Mouse (Mus musculus) heart, adult 18-20 months (tissue): ENCODE measurements around the gene Galntl6. TPM values are rescaled to one million over a fixed set of nuclear protein-coding genes. Genes with fewer than 3 reads are reported as not detected.

Source experiments
- DNase-seq, 2 experiments: peaks; one replicate each; pipeline ENCODE4 v3.0.0; 2021 to 2022; ENCODE audit warnings: mixed read lengths in 1 of 2
- total RNA-seq, 2 experiments: library from RNA; stranded (reverse); gene quantifications; 2 replicates each; pipeline ENCODE4 v1.2.3; 2021

Gene Galntl6
- total RNA-seq, 2 experiments from 2014 or later, result not detected

GRCm38 (mm10) chr8:57962286-57963110 lies 949.9 kb downstream of the Galntl6 start:
- DNase-seq, result no peak

- no peak for DNase-seq
Measured at GRCm38 (mm10) chr8:57959136-57959535, 953.3 kb downstream of the Galntl6 start.

DNA sequence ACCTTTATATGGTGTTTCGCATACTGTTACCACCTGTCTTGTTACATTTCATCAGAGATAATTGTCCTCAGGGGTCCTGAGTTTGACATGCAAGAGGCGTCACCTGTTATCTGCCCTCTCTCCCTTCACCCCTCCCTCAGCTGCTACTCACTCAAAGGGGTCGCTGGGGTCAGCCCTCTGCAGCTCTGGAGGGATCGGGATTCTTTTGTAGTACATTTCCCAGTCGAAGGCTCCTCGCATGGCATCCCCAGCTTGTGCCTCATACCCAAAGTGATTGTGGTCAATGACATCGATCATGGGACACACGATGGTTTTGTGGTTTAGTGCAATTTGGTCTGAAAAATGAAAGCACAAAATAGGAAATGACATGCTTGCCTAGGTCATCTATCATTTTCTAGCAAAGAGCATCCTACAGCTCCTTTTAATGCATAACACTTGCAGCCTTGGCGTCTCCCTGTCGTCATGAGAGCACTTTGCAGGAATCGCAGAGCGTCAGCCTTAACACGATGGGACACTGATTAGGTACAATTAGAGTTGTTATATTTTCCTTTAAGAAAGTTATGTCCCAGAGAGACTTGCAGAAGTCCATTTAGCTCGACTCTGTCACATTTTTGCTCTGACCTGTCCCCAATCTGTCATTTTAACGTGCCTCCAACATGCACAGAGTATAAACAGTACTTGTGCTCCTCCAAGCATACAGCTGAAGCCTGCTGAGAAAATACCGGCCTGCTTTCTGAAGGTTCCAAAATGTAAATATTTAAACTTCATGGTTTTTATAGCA lies 954.1 kb downstream of the Galntl6 start:
- DNase-seq, result no peak

DNA sequence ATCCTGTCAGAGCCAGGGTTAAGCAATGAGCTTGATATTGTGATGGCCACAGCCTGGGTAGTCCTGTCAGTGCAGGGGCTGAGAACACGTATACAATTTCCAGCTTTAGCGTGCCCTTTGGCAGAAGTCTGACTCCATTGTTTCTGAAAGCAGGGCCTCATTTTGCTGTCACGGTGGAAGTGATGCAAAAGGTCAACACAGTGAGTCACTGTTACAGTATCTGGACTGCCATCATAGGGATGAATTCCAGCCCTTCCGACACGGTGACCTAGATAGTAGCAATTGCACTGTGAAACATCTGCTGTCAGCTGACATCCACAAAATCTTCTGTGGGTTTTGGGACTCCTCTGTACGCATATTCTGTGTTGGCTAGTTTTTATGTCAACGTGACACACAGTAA lies 956.9 kb downstream of the Galntl6 start:
- DNase-seq, result no peak

- DNase-seq, result no peak
Measured at GRCm38 (mm10) chr8:57941113-57941512, 971.3 kb downstream of the Galntl6 start.

GRCm38 (mm10) chr8:57939856-57940420 lies 972.5 kb downstream of the Galntl6 start:
- no peak for DNase-seq

DNA sequence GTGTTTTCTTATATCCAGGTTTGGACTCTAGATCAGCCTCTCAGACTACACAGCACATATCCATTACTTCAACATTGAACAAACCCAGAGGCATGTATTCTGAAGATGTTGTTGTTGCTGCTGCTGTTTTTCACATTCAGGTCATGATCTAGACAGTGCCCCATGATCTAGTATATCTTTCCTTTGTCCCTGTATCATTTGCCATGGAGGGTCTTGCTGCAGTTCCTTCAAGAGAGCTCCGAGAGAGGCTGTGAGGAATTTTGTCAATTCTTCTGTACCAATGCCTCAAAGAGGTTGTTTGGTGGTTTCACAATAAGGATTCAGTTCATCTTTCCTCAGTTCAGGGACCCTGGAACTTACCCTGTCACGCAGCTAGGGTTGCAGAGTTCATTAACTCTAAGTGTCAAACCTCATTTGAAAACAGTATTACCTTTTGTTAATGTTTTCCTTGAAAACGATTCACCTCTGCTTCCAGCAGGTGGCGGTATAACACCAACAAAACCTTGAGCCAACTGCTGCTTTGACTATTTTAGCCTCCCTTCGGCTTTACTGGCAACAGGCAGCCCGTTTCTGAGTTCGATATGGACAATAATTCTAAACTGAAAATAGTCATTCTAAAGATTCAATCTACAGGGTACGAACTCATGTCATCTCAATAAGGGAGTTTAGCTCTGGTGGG lies 973.1 kb downstream of the Galntl6 start:
- DNase-seq, result peak; percentile 23 to 57

GRCm38 (mm10) chr8:57927074-57927473 lies 985.4 kb downstream of the Galntl6 start:
- DNase-seq, result no peak

DNA sequence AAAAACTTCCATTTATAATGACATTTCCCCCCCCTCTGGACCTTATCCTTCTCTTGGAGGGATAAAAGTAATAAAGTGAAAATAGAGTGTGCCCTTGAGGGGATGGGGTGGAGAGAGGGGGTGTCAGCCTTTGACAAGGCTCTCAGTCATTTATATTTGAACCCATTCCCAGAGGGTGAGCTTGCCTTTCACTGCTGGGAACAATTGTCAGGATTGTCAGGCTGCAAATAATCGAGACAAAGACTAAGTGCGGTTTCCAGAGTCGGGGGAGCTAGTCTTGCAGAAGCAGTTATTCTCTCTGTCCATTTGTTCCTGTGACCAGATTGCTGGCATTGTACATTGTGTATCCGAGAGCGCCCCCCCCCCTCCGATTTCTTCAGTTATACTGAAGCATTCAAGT lies 988.9 kb downstream of the Galntl6 start:
- DNase-seq, result no peak

DNA sequence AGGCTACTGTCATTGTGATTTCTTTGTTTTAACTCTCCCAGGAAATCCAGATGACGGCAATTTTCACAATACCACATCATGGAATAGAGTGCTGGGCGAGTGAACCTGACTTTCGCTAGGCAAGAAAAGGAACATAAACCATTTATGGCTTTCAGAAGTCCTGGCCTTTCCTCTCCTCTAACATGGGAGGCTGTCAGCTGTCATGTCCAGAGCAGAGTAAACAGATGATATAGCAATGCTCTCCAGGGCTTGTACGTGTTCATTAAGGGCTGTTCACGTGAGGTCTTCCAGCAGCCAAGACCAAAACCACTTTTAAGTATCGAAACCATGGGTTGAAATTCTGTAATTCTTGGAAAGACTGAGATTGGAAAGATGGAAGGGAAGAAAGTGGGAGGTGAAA lies 989.3 kb downstream of the Galntl6 start:
- DNase-seq, result no peak

DNA sequence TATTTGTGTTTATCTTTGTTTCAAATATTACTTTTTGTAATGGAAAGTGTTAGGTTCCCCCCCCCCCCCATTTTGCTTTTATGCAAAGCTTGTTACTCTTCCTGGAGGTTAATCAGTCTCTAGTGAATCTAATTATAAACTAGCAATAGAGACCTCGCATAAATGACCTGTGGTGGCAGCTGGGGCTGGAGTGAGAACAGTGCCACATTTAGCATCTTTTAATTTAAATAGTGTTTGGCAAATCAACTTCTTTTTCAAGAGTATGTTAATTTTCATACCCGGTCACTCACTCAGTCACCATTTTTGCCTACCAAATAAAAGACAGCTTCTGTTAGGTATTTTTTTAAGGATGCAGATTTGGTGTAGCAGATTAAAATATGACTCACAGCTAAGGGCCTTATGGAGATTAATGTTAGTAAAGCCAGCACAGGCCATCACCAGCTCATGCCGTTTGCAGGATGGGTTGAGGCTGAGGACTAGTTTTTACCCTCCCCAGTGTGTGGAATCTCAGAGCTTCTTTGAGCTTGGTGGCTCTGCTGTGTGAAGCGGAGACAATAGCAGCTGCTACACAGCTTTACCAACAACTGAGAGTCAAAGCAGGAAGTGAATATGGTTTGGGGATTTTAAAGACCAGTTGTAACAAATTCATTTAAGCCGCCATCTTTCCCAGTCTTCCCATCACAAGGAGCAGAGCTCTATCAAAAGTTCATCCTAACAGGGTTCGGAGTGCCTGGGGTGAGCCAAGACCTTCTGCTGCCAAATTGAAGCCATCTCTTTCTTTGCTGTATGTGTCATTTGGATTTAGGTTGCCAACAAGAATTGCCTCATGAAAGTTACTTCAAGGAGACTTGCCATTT lies 990.0 kb downstream of the Galntl6 start:
- DNase-seq, result no peak

DNA sequence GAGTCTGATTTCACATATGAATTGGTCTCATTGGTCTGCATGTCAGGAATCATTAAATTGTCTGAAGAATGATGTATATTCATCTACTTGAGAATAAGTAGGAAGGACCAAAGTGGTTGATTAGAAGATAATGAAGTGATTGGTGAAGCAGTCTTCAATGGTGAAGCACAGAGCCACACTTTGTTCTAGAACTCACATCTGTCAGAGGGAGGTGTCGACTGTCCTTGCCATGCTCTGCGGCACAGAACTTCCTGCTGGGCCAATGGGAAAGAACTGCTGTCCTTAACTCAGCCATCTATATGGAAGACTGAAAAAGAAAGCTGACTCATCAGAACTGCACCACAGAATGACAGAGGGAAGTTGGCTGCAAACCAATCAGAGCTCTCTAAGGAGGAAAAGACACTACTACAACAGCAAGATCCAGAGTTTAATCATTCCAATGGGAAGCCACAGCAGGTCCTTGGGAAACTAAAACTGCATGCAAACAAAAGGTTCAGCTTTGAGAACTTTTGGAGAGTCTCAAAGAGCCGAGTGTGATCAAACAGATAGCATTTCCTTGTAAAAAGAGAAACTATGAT lies 992.0 kb downstream of the Galntl6 start:
- DNase-seq, result no peak

DNA sequence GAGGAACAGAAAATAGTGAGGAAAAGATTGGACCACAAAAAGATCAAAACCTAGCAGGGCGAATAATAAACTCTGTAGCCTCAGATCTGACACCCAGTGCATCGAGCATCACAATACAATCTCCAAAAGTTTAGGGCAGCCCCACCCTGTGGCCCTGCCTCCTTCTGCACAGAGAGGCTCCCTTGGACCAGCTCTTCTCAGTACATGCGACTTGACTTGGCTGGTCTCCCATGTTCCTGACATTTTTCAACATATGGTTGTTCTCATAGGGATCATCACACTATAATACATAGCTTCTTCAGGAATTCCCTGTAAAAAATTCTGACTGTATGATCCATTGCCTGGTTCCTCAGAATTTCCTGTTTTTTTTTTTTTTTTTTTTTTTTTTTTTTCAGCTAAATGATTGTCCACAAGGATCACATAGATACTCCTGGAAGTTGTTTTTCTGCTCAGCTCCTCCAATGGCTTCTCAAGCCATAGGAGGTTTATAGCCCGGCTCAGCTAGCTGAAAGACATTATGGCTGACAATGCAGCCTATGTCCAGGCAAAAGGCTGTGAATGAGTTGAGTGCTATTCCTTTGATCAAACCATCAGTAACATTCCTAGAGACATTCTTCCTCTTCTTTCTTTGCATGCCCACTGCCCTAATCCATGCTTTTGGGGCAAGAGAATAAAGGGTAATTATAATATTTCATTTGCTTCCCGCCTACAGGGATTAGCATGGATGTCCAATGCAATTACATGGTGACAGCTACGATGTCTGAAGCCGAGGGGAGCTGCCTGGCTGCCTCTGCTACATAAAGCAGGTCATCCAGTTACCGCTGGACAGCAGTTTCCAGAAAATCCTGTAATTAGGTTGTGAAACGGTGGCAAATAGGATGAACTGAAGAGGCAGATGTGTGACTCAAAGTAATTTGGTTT lies 993.5 kb downstream of the Galntl6 start:
- no peak for DNase-seq

DNA sequence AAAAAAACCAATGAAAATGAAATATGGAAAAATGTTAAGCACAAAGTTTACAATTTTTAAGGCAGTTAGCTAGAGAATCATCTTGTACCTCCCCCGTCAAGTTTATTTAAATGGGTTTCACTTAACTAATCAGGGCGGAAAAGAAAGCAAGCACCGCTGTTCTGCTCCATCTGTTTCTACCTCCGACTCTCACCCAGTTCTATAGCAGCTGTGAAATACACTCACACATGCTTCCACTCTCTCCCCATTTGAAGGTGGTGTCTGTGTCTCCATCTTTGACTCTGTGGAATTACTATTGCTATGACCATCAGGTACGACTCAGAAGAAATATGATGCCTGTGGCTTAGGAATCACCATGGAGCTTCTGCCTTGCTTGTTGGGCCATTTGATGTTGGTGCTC lies 1019.1 kb downstream of the Galntl6 start:
- no peak for DNase-seq

DNA sequence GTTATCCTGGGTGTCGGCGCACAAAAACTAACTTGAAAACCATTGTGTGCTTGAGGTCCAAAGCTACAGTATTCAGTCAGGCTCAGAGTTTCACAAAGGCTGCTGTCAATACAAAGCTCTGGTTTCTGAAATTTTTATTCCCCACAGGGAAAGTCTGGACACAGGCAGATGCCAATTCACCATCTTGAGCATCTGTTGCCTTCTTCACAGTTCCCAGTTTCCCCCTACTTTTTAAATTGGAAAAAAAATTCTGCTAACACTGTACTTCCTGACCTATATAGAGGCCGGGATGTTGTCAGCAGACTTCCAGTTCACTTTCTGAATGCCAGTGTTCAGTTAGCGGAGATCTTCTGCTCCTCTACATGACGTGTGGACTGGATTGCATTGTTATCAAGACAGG lies 1020.3 kb downstream of the Galntl6 start:
- no peak for DNase-seq

DNA sequence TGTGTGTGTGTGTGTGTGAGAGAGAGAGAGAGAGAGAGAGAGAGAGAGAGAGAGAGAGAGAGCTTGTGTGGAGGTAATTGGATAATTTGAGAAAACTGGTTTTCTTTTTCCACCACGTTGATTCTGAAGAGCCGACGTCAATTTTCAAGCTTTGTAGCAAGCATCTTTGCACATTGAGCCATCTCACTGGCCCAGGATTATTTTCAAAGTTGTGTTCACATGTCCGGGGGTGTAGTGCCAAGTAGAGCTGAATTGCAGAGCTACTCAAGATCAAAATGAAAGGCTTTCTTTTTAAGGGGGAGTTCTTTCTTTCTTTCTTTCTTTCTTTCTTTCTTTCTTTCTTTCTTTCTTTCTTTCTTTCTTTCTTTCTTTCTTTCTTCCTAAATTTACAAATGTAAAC lies 1022.3 kb downstream of the Galntl6 start:
- no peak for DNase-seq

GRCm38 (mm10) chr8:57888831-57889230 lies 1023.6 kb downstream of the Galntl6 start:
- no peak for DNase-seq

- no peak for DNase-seq
Measured at GRCm38 (mm10) chr8:57879452-57879851, 1033.0 kb downstream of the Galntl6 start.

DNA sequence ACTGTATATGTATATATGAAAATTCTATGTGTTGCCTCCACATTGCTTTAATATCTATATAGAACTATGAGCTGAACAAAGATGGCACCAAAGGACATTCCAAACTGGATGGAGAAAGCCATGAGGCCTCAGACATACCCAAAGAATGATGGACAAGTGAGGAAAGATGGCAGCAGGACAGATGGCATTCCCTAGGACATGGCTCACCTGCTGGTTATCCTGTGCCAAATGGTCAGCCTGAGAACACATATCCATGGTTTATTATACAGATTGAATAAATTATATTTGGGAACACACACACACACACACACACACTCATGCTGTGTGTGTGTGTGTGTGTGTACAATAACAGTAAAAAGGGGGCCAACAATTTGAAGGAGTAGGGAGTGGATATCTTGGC lies 1063.4 kb downstream of the Galntl6 start:
- no peak for DNase-seq

DNA sequence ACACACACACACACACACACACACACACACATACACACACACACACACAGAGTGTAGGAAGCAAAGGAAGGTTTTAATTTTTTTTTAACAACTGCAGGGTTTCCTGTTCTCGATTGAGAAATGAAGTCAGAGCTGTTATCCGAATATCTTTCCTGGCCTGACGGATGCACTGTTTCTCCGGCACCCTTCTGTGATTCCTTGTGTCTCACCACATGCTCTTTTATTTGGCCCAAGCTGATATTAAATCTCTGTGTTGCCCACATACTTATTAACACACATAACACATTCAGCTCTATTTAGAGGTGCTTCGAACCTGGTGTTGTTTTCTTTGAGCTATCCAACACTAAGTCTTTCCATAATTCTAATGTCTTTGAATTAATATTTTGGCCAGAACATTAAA lies 1069.0 kb downstream of the Galntl6 start:
- DNase-seq, result no peak
